28 mouse cellular contexts compared by ENCODE assay signal in genomic region chr14:61132556-61132955, GRCm38 (mm10).
"Had no signal": no experiment of that assay in that cellular context is flagged by ENCODE, and none has a peak within 500 bp of the region (broad histone marks: within the 10 kb centered on the region; RNA-seq: fewer than 3 reads in every experiment).

No protein-coding gene starts in this region.

- H3K4me2 ChIP-seq: embryonic facial prominence, embryonic 12.5 days; embryonic facial prominence, embryonic 13.5 days; embryonic facial prominence, embryonic 15.5 days; forebrain, embryonic 12.5 days; forebrain, embryonic 13.5 days; forebrain, embryonic 15.5 days had no signal

- H3K36me3 ChIP-seq: embryonic facial prominence, embryonic 10.5 days; embryonic facial prominence, embryonic 12.5 days; embryonic facial prominence, embryonic 13.5 days; embryonic facial prominence, embryonic 15.5 days; forebrain, embryonic 10.5 days; forebrain, embryonic 12.5 days; forebrain, embryonic 15.5 days had no signal

- ATAC-seq: forebrain, embryonic 13.5 days; forebrain, embryonic 14.5 days; forebrain, embryonic 15.5 days; forebrain, embryonic 16.5 days; forebrain, postnatal 0 days had no signal

- H3K9me3 ChIP-seq: embryonic facial prominence, embryonic 10.5 days; embryonic facial prominence, embryonic 12.5 days; embryonic facial prominence, embryonic 13.5 days; embryonic facial prominence, embryonic 15.5 days; forebrain, embryonic 10.5 days; forebrain, embryonic 12.5 days; forebrain, embryonic 13.5 days; forebrain, embryonic 15.5 days had no signal

- H3K27me3 ChIP-seq: embryonic facial prominence, embryonic 12.5 days; embryonic facial prominence, embryonic 15.5 days; forebrain, embryonic 13.5 days; forebrain, embryonic 15.5 days had no signal

- H3K4me1 ChIP-seq: embryonic facial prominence, embryonic 10.5 days; embryonic facial prominence, embryonic 12.5 days; embryonic facial prominence, embryonic 13.5 days; embryonic facial prominence, embryonic 15.5 days; forebrain, embryonic 12.5 days; forebrain, embryonic 13.5 days; forebrain, embryonic 15.5 days had no signal

- DNase-seq: cerebellum, adult 2 months; cerebellum, adult 8-10 months; cerebellum, adult 9-10 months; cerebellum, adult 9-11 months; cerebellum, postnatal 10 days; cerebellum, postnatal 14 days; cerebellum, postnatal 25 days; cerebellum, postnatal 36 days; embryo, embryonic 11 days; forebrain, postnatal 0 days; gastrocnemius, adult 2 months; gastrocnemius, postnatal 10 days; gastrocnemius, postnatal 14 days; gastrocnemius, postnatal 25 days; gastrocnemius, postnatal 36 days; heart, adult 18-20 months; heart, adult 2 months had no signal

- H3K27ac ChIP-seq: embryonic facial prominence, embryonic 10.5 days; embryonic facial prominence, embryonic 12.5 days; embryonic facial prominence, embryonic 13.5 days; embryonic facial prominence, embryonic 15.5 days; forebrain, embryonic 10.5 days; forebrain, embryonic 12.5 days; forebrain, embryonic 13.5 days; forebrain, embryonic 15.5 days; gastrocnemius, adult 2 months; heart, adult 2 months had no signal

- H3K9ac ChIP-seq: embryonic facial prominence, embryonic 12.5 days; embryonic facial prominence, embryonic 13.5 days; embryonic facial prominence, embryonic 15.5 days; forebrain, embryonic 12.5 days; forebrain, embryonic 13.5 days; forebrain, embryonic 15.5 days; forebrain, postnatal 0 days had no signal

- H3K4me3 ChIP-seq: embryonic facial prominence, embryonic 10.5 days; embryonic facial prominence, embryonic 12.5 days; embryonic facial prominence, embryonic 13.5 days; embryonic facial prominence, embryonic 15.5 days; erythroblast, embryonic 14.5 days; forebrain, embryonic 10.5 days; forebrain, embryonic 12.5 days; forebrain, embryonic 13.5 days; forebrain, embryonic 15.5 days; gastrocnemius, adult 2 months; heart, adult 2 months had no signal
